Mouse (Mus musculus) liver, embryonic 14.5 days (tissue): ENCODE measurements around the gene Tceanc2.

ENCODE experiments used
- CTCF ChIP-seq: IDR thresholded peaks from 2 replicates; pipeline ENCODE4 v1.5.1; 2016; ENCODE audit warnings: antibody characterized with exemption, low read depth, control low read depth
- EP300 ChIP-seq: IDR thresholded peaks from 2 replicates; pipeline ENCODE4 v1.6.1; 2016; ENCODE audit warnings: antibody characterized with exemption, low read depth

GRCm38 (mm10) chr4:107183203-107183602, 4.3 kb upstream of the Tceanc2 start:
- TF ChIP-seq EP300 (no peak), CTCF (no peak)
